Mouse (Mus musculus) myocyte (in vitro differentiated cells): ENCODE measurements around the gene Timm23.

ENCODE experiments used
- E2F4 ChIP-seq: IDR thresholded peaks from one replicate; pipeline ENCODE4 v1.6.1; 2011; ENCODE audit warnings: mild to moderate bottlenecking, control low read depth, moderate library complexity; ENCODE audit not compliant: insufficient read depth
- POLR2AphosphoS2 ChIP-seq: IDR thresholded peaks from one replicate; pipeline ENCODE4 v1.6.1; 2011; ENCODE audit warnings: low read depth, control low read depth; ENCODE audit not compliant: insufficient read length

DNA sequence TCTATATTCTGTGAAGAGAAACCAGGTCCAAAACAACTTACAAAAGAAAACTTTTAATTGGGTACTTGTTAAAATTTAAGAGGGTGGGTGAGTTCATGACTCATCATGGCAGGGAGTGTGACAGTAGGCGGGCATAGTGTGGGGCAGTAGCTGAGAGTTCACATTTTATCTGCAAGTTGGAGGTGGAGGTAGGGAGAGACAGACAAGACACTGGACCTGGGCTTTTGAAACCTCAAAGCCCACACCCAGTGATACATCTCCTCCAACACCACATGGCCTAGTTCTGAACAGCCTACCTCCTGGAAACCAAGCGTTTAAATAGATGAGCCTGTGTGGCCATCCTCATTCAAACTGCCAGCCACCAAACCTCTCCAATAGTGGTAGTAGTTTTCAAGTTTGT is 26.4 kb downstream of the Timm23 start:
- TF ChIP-seq POLR2AphosphoS2 (no peak), E2F4 (no peak)
